Mouse (Mus musculus) c-Kit-positive CD71-negative TER-119-negative erythroid progenitor cells, embryonic 14.5 days (primary cell): ENCODE measurements around the gene Madcam1.

Source experiments
- DNase-seq: peaks from one replicate; pipeline ENCODE4 v3.0.0-alpha.2; 2013; ENCODE audit warnings: low read depth

Madcam1 gene

GRCm38 (mm10) chr10:79664131-79664665, at the start of gene Madcam1:
Gene Madcam1 (plus strand): TSS chr10:79664559.
- peak; percentile 38 for DNase-seq

- no peak for DNase-seq
These were observed 48.5 kb upstream of the Madcam1 start for GRCm38 (mm10) chr10:79615860-79616259.

GRCm38 (mm10) chr10:79616376-79616775, 48.0 kb upstream of the Madcam1 start:
- DNase-seq: no peak

GRCm38 (mm10) chr10:79623950-79624349, 40.4 kb upstream of the Madcam1 start:
- no peak for DNase-seq

GRCm38 (mm10) chr10:79625398-79625797, 39.0 kb upstream of the Madcam1 start:
- no peak for DNase-seq

GRCm38 (mm10) chr10:79626156-79626555, 38.2 kb upstream of the Madcam1 start:
- no peak for DNase-seq

GRCm38 (mm10) chr10:79628377-79628776, 36.0 kb upstream of the Madcam1 start:
- no peak for DNase-seq

GRCm38 (mm10) chr10:79631432-79631831, 32.9 kb upstream of the Madcam1 start:
- DNase-seq: no peak

GRCm38 (mm10) chr10:79633006-79633777, 31.2 kb upstream of the Madcam1 start:
- DNase-seq: no peak

GRCm38 (mm10) chr10:79636287-79636686, 28.1 kb upstream of the Madcam1 start:
- DNase-seq: no peak

GRCm38 (mm10) chr10:79637128-79638110, 26.9 kb upstream of the Madcam1 start, which contains the start of gene Shc2:
Gene Shc2 (minus strand): TSS chr10:79637918.
- DNase-seq: no peak

- no peak for DNase-seq
These were observed 25.7 kb upstream of the Madcam1 start for GRCm38 (mm10) chr10:79638486-79639204.

GRCm38 (mm10) chr10:79645711-79646110, 18.6 kb upstream of the Madcam1 start, which contains the start of gene Odf3l2:
Gene Odf3l2 (minus strand): TSS chr10:79645738.
- DNase-seq: no peak

- DNase-seq: peak; percentile 63
These were observed 15.1 kb upstream of the Madcam1 start for GRCm38 (mm10) chr10:79649070-79649751.

- no peak for DNase-seq
These were observed 11.6 kb upstream of the Madcam1 start for GRCm38 (mm10) chr10:79652789-79653188.

- DNase-seq: no peak
These were observed 9.4 kb upstream of the Madcam1 start for GRCm38 (mm10) chr10:79654946-79655395.

- no peak for DNase-seq
These were observed 5.5 kb upstream of the Madcam1 start for GRCm38 (mm10) chr10:79658829-79659228.

- no peak for DNase-seq
These were observed 4.1 kb upstream of the Madcam1 start for GRCm38 (mm10) chr10:79660298-79660697.

- no peak for DNase-seq
These were observed 2.5 kb upstream of the Madcam1 start for GRCm38 (mm10) chr10:79661861-79662260.

GRCm38 (mm10) chr10:79665051-79665450, 692 bp downstream of the Madcam1 start:
- no peak for DNase-seq

GRCm38 (mm10) chr10:79666493-79666892, 2.1 kb downstream of the Madcam1 start:
- no peak for DNase-seq
